Comparison of ENCODE assay signal across 21 mouse cellular contexts in the genomic region with DNA sequence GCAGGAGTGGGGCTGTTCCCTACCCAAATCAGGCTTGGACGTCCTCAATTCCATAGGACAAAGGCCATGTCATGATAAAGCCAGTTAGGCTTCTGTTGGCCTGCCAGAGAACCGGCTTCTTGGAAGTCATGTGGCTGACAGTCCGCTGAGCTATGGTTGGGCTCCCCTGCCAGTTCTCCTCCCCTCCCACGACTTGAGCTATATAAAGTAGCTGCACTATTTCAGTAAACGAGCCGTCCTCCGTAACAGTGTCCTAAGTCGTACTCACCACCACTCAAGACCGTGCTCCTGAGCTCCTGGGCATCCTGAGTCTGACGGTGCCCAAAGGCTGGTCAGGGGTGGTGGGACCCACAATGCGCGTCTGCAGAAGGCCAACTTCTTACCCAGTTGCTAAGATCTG.
A peak's percentile ranks its signal among the peaks of the same experiment; 100 is the strongest.
DNase-seq lines count a peak whose midpoint lies in the region; ATAC-seq lines count a peak whose summit lies in the region.
"Had no signal": no experiment of that assay in that cellular context is flagged by ENCODE, and none has a peak within 500 bp of the region (broad histone marks: within the 10 kb centered on the region; RNA-seq: fewer than 3 reads in every experiment).

No protein-coding gene starts in this region.

- H3K9me3 ChIP-seq in heart, embryonic 13.5 days = no peaks in the 10 kb centered on the region
- H3K9me3 ChIP-seq: embryonic facial prominence, embryonic 13.5 days; neural tube, embryonic 12.5 days; stomach, embryonic 15.5 days had no signal

- H3K36me3 ChIP-seq in heart, embryonic 13.5 days = no peaks in the 10 kb centered on the region
- H3K36me3 ChIP-seq: embryonic facial prominence, embryonic 13.5 days; midbrain, embryonic 10.5 days; neural tube, embryonic 12.5 days; stomach, embryonic 15.5 days had no signal

- H3K4me1 ChIP-seq in heart, embryonic 13.5 days = peaks cover 9% of the 10 kb centered on the region
- H3K4me1 ChIP-seq: embryonic facial prominence, embryonic 13.5 days; neural tube, embryonic 12.5 days; stomach, embryonic 15.5 days had no signal

- no peak overlapping the region for H3K9ac ChIP-seq in heart, embryonic 13.5 days
- H3K9ac ChIP-seq: embryonic facial prominence, embryonic 13.5 days; forebrain, postnatal 0 days; neural tube, embryonic 12.5 days; stomach, embryonic 15.5 days had no signal

- peak overlapping the region; percentile 37 for H3K4me2 ChIP-seq in heart, embryonic 13.5 days
- H3K4me2 ChIP-seq: embryonic facial prominence, embryonic 13.5 days; neural tube, embryonic 12.5 days; stomach, embryonic 15.5 days had no signal

- 50% methylated on average over 12 of the region's 12 CpGs for WGBS in heart, embryonic 13.5 days

- intact Hi-C loops in left cerebral cortex, postnatal 10 days (cut with DNase I) = no loop called here
- intact Hi-C loops in left cerebral cortex, postnatal 36 days (cut with DNase I) = no loop called here

- peak; percentile 44 to 65 for DNase-seq in frontal cortex, adult 2 months (ENCODE audit: extremely low spot score in 1 of 2, low spot score in 1 of 2)
- no peak for DNase-seq in frontal cortex, postnatal 14 days (ENCODE audit: low spot score in 2 of 2)
- DNase-seq in left cerebral cortex, adult 18-20 months (ENCODE audit: low spot score in 2 of 2) = peak; percentile 38 to 45
- no peak for DNase-seq in left cerebral cortex, postnatal 10 days (ENCODE audit: extremely low spot score in 1 of 2, low spot score in 2 of 2)
- DNase-seq in left cerebral cortex, postnatal 36 days (ENCODE audit: low spot score in 2 of 2) = peak; percentile 38 to 55
- no peak for DNase-seq in cerebellum, postnatal 25 days
- no peak for DNase-seq in B cell, adult 2 months
- DNase-seq: adrenal gland, adult 2 months; cerebellum, adult 18-20 months; forebrain, postnatal 0 days; kidney, postnatal 10 days; lung, adult 18-20 months; lung, postnatal 36 days had no signal

- no peak overlapping the region for H3K27ac ChIP-seq in heart, embryonic 13.5 days (replicated peaks)
- H3K27ac ChIP-seq: embryonic facial prominence, embryonic 13.5 days; midbrain, embryonic 10.5 days; neural tube, embryonic 12.5 days; stomach, embryonic 15.5 days had no signal

- H3K4me3 ChIP-seq in heart, embryonic 13.5 days = no peak overlapping the region
- H3K4me3 ChIP-seq: embryonic facial prominence, embryonic 13.5 days; midbrain, embryonic 10.5 days; neural tube, embryonic 12.5 days; stomach, embryonic 15.5 days had no signal

- ATAC-seq in heart, embryonic 13.5 days (ENCODE audit: extremely low read depth, insufficient number of reproducible peaks, low FRiP score, low TSS enrichment) = no peak
- ATAC-seq: forebrain, postnatal 0 days; hindbrain, embryonic 16.5 days; intestine, postnatal 0 days had no signal

- H3K27me3 ChIP-seq in heart, embryonic 13.5 days (replicated peaks) = no peaks in the 10 kb centered on the region
- H3K27me3 ChIP-seq: CH12.LX; embryonic facial prominence, embryonic 13.5 days; neural tube, embryonic 12.5 days; stomach, embryonic 15.5 days had no signal

Comparison
In these comparisons a context has a peak if more than half of its experiments do, and no peak if none do; other contexts are left out.
1. DNase-seq: peak in frontal cortex, adult 2 months (2 of 2), left cerebral cortex, adult 18-20 months (2 of 2) and left cerebral cortex, postnatal 36 days (2 of 2); none in frontal cortex, postnatal 14 days (0 of 2), left cerebral cortex, postnatal 10 days (0 of 2), cerebellum, postnatal 25 days (0 of 2) and B cell, adult 2 months (0 of 2).